Mouse (Mus musculus): ENCODE results near the gene Gcn1l1. TPM values are rescaled to one million over a fixed set of nuclear protein-coding genes. Genes with fewer than 3 reads are reported as not detected.

Gcn1l1 gene
- total and polyA plus RNA-seq, 3 experiments: 88.2 to 123 (median 93.8) TPM

GRCm38 (mm10) chr5:115546536-115546935, 18.5 kb upstream of the Gcn1l1 start:
- no peaks in the 10 kb centered on the region; a peak in 2 of 4 replicates for H3K36me3 ChIP-seq (ENCODE audit: control insufficient read depth in 1 of 2, insufficient read depth in 2 of 2, low read length in 2 of 2)
- H3K27me3 ChIP-seq (ENCODE audit: control insufficient read depth in 1 of 2, insufficient read depth in 2 of 2, low read length in 2 of 2): no peaks in the 10 kb centered on the region
- no peak overlapping the region for H3K9ac ChIP-seq (ENCODE audit: control insufficient read depth, low read depth, low read length, poor library complexity, severe bottlenecking)
- H3K4me1 ChIP-seq (ENCODE audit: control insufficient read depth in 1 of 2, insufficient read depth in 2 of 2, low read length in 2 of 2): peaks cover 0 to 6% of the 10 kb centered on the region in 2 experiments; a peak in 3 of 4 replicates
- DNase-seq (ENCODE audit: low read depth, low spot score): no peak
- H3K9me3 ChIP-seq (replicated peaks; ENCODE audit: insufficient read depth, low read length): no peaks in the 10 kb centered on the region
- H3K79me2 ChIP-seq (ENCODE audit: control insufficient read depth, insufficient read depth, low read length, poor library complexity): peaks cover 2% of the 10 kb centered on the region; the same call in 1 of the 2 replicates
- TF ChIP-seq CHD1 (IDR thresholded peaks at IDR 0.05; ENCODE audit: low read depth, low read length) (no peak), MYB (IDR thresholded peaks at IDR 0.05; ENCODE audit: low read depth, low read length) (no peak), USF1 (IDR thresholded peaks at IDR 0.05; ENCODE audit: low read depth, low read length) (no peak), ELF1 (IDR thresholded peaks at IDR 0.05; ENCODE audit: low read depth, low read length) (no peak), CTCF (IDR thresholded peaks at IDR 0.05 in 2 of 3, conservative IDR thresholded peaks at IDR 0.05 in 1 of 3; ENCODE audit: control insufficient read depth in 1 of 3, insufficient read depth in 1 of 3, low read depth in 2 of 3, low read length in 3 of 3, poor library complexity in 1 of 3, severe bottlenecking in 1 of 3) (no peak), RCOR1 (IDR thresholded peaks at IDR 0.05; ENCODE audit: low read depth, low read length) (no peak), CHD2 (IDR thresholded peaks at IDR 0.05; ENCODE audit: low read length) (no peak), MAFK (IDR thresholded peaks at IDR 0.05; ENCODE audit: borderline replicate concordance, low read depth, low read length) (no peak), UBTF (IDR thresholded peaks at IDR 0.05; ENCODE audit: borderline replicate concordance, insufficient read depth, low read depth, low read length) (no peak), NELFE (IDR thresholded peaks at IDR 0.05; ENCODE audit: low read depth, low read length) (no peak), ETS1 (IDR thresholded peaks at IDR 0.05; ENCODE audit: low read depth, low read length) (no peak), ZKSCAN1 (IDR thresholded peaks at IDR 0.05; ENCODE audit: low read depth, low read length) (no peak), USF2 (IDR thresholded peaks at IDR 0.05; ENCODE audit: borderline replicate concordance in 1 of 2, insufficient read depth in 1 of 2, low read depth in 1 of 2, low read length in 2 of 2) (no peak), TBP (IDR thresholded peaks at IDR 0.05; ENCODE audit: low read depth, low read length) (no peak), ZNF384 (IDR thresholded peaks at IDR 0.05; ENCODE audit: low read depth, low read length) (no peak), SMC3 (IDR thresholded peaks at IDR 0.05; ENCODE audit: low read depth, low read length) (no peak), POLR2A (IDR thresholded peaks at IDR 0.05; ENCODE audit: control insufficient read depth in 1 of 2, insufficient read depth in 1 of 2, low read depth in 1 of 2, low read length in 2 of 2, poor library complexity in 1 of 2) (no peak), MXI1 (IDR thresholded peaks at IDR 0.05; ENCODE audit: low read depth, low read length) (no peak), MAX (IDR thresholded peaks at IDR 0.05; ENCODE audit: low read length) (no peak)
- no peak overlapping the region for H3K4me3 ChIP-seq (ENCODE audit: control insufficient read depth in 1 of 2, insufficient read depth in 1 of 2, low read depth in 2 of 2, low read length in 2 of 2)
- no peak overlapping the region for H3K27ac ChIP-seq (ENCODE audit: control insufficient read depth, low read depth, low read length)

- Histone ChIP-seq H3K4me1 (ENCODE audit: control insufficient read depth in 1 of 2, insufficient read depth in 2 of 2, low read length in 2 of 2) (peaks cover 0 to 6% of the 10 kb centered on the region in 2 experiments; a peak in 3 of 4 replicates), H3K79me2 (ENCODE audit: control insufficient read depth, insufficient read depth, low read length, poor library complexity) (peaks cover 2% of the 10 kb centered on the region; the same call in 1 of the 2 replicates), H3K9me3 (replicated peaks; ENCODE audit: insufficient read depth, low read length) (no peaks in the 10 kb centered on the region), H3K27ac (ENCODE audit: control insufficient read depth, low read depth, low read length) (no peak overlapping the region), H3K9ac (ENCODE audit: control insufficient read depth, low read depth, low read length, poor library complexity, severe bottlenecking) (no peak overlapping the region), H3K36me3 (ENCODE audit: control insufficient read depth in 1 of 2, insufficient read depth in 2 of 2, low read length in 2 of 2) (no peaks in the 10 kb centered on the region; a peak in 2 of 4 replicates), H3K4me3 (ENCODE audit: control insufficient read depth in 1 of 2, insufficient read depth in 1 of 2, low read depth in 2 of 2, low read length in 2 of 2) (no peak overlapping the region), H3K27me3 (ENCODE audit: control insufficient read depth in 1 of 2, insufficient read depth in 2 of 2, low read length in 2 of 2) (no peaks in the 10 kb centered on the region)
- TF ChIP-seq ELF1 (IDR thresholded peaks at IDR 0.05; ENCODE audit: low read depth, low read length) (no peak), MAFK (IDR thresholded peaks at IDR 0.05; ENCODE audit: borderline replicate concordance, low read depth, low read length) (no peak), ZKSCAN1 (IDR thresholded peaks at IDR 0.05; ENCODE audit: low read depth, low read length) (no peak), ZC3H11A (IDR thresholded peaks at IDR 0.05; ENCODE audit: low read depth, low read length) (no peak), KAT2A (conservative IDR thresholded peaks at IDR 0.05; ENCODE audit: low read depth, low read length) (no peak), ZMIZ1 (IDR thresholded peaks at IDR 0.05; ENCODE audit: low read depth, low read length) (no peak), MYC (IDR thresholded peaks at IDR 0.05; ENCODE audit: low read depth, low read length) (no peak), EP300 (IDR thresholded peaks at IDR 0.05; ENCODE audit: low read depth in 1 of 2, low read length in 2 of 2) (no peak), MEF2A (IDR thresholded peaks at IDR 0.05; ENCODE audit: extremely low read depth, insufficient replicate concordance, low read depth, low read length, poor library complexity, severe bottlenecking) (no peak), E2F4 (IDR thresholded peaks at IDR 0.05; ENCODE audit: borderline replicate concordance, low read depth, low read length) (no peak), MXI1 (IDR thresholded peaks at IDR 0.05; ENCODE audit: low read depth, low read length) (no peak), GABPA (IDR thresholded peaks at IDR 0.05; ENCODE audit: low read depth, low read length) (no peak), MAX (IDR thresholded peaks at IDR 0.05; ENCODE audit: low read length) (no peak), SMC3 (IDR thresholded peaks at IDR 0.05; ENCODE audit: low read depth, low read length) (no peak), TCF12 (IDR thresholded peaks at IDR 0.05; ENCODE audit: low read depth, low read length) (no peak)
- DNase-seq (ENCODE audit: low read depth, low spot score): no peak
Observed at GRCm38 (mm10) chr5:115547014-115547413, 18.0 kb upstream of the Gcn1l1 start.
